Mouse (Mus musculus): ENCODE data around the gene Pkp1.

The Pkp1 gene

GRCm38 (mm10) chr1:135918644-135919407 is at the start of gene Pkp1:
Gene Pkp1, minus strand, starts transcription at chr1:135919207.
- Histone ChIP-seq H3K36me3 (ENCODE audit: control insufficient read depth, insufficient read depth, low read length, poor library complexity, severe bottlenecking) (no peaks in the 10 kb centered on the region), H3K27me3 (ENCODE audit: control insufficient read depth, insufficient read depth, low read length, poor library complexity, severe bottlenecking) (no peaks in the 10 kb centered on the region)
- DNase-seq (ENCODE audit: low read depth, low spot score), result no peak

- no peak for DNase-seq (ENCODE audit: low read depth, low spot score)
- Histone ChIP-seq H3K36me3 (ENCODE audit: control insufficient read depth, insufficient read depth, low read length, poor library complexity, severe bottlenecking) (no peaks in the 10 kb centered on the region), H3K27me3 (ENCODE audit: control insufficient read depth, insufficient read depth, low read length, poor library complexity, severe bottlenecking) (no peaks in the 10 kb centered on the region)
Measured at GRCm38 (mm10) chr1:135967739-135968138, 48.7 kb upstream of the Pkp1 start.

DNA sequence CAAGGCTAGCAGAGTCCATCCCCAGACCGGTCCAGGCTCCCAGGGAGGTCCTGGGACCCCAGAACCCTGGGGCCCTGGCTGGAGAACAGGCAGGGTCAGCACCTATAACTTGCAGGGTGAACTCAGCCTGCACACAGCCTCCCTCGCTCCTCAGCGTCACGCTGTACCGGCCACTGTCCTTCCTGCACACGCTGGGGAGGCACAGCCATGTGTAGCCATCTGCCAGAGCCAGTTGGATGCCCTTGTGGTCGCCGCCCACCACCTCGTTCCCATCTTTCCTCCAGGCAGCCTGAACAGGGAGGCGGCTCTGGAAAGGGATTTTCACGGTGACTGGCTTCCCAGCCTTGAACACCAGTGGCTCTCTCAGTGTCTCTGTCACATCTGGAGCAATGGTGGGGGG is 45.6 kb upstream of the Pkp1 start:
- Histone ChIP-seq H3K36me3 (ENCODE audit: control insufficient read depth, insufficient read depth, low read length, poor library complexity, severe bottlenecking) (no peaks in the 10 kb centered on the region), H3K27me3 (ENCODE audit: control insufficient read depth, insufficient read depth, low read length, poor library complexity, severe bottlenecking) (no peaks in the 10 kb centered on the region)
- no peak for DNase-seq (ENCODE audit: low read depth, low spot score)

GRCm38 (mm10) chr1:135963177-135963576 is 44.2 kb upstream of the Pkp1 start:
- no peak for DNase-seq (ENCODE audit: low read depth, low spot score)
- no peaks in the 10 kb centered on the region for H3K36me3 ChIP-seq (ENCODE audit: control insufficient read depth, insufficient read depth, low read length, poor library complexity, severe bottlenecking)
- no peaks in the 10 kb centered on the region for H3K27me3 ChIP-seq (ENCODE audit: control insufficient read depth, insufficient read depth, low read length, poor library complexity, severe bottlenecking)

- DNase-seq (ENCODE audit: low read depth, low spot score), result peak; percentile 62
- H3K36me3 ChIP-seq (ENCODE audit: control insufficient read depth, insufficient read depth, low read length, poor library complexity, severe bottlenecking), result no peaks in the 10 kb centered on the region
Measured at GRCm38 (mm10) chr1:135958483-135958882, 39.5 kb upstream of the Pkp1 start.

DNA sequence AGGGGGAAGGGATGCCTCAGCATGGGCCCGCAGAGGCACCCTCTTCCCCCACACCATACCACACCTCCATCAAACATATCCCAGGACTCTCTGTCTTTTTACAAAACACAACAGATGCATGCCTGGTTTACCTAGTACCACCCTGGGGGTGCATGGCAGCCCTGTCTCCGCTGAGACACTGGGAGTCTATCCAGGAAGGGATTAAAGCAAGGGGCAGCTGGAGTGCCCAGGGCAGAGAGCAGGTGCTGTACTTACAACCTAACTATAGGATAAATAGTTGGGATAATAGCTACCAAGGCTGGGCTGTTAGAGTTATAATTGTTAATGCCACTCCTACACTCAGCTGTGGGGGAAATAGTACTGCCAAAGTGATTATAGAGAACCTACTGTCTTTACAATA is 29.9 kb upstream of the Pkp1 start:
- no peak for DNase-seq (ENCODE audit: low read depth, low spot score)
- H3K27me3 ChIP-seq (ENCODE audit: control insufficient read depth, insufficient read depth, low read length, poor library complexity, severe bottlenecking), result no peaks in the 10 kb centered on the region
- H3K36me3 ChIP-seq (ENCODE audit: control insufficient read depth, insufficient read depth, low read length, poor library complexity, severe bottlenecking), result no peaks in the 10 kb centered on the region

More at GRCm38 (mm10) chr1:135958483-135958882, 39.5 kb upstream of the Pkp1 start:
- no peaks in the 10 kb centered on the region for H3K27me3 ChIP-seq (ENCODE audit: control insufficient read depth, insufficient read depth, low read length, poor library complexity, severe bottlenecking)

DNA sequence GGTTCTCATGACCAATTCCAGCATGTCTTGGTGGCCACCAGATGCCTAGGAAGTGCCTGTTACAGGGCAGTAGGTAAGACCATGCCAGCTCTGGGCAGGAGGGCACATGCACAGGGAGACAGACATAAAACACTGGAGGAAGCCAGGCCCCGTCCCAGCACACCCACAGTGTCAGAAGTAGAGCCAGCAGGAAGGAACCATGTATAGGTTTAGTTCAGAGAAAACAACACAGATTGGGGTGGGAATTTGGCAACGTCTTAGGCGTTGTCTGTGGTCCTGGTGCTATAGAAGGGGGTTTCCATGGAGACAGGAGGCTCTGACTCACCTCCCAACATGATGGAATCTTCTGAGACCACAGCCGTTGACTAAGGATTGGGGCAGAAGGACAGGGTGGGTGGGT is 27.2 kb upstream of the Pkp1 start:
- DNase-seq (ENCODE audit: low read depth, low spot score), result no peak
- Histone ChIP-seq H3K36me3 (ENCODE audit: control insufficient read depth, insufficient read depth, low read length, poor library complexity, severe bottlenecking) (no peaks in the 10 kb centered on the region), H3K27me3 (ENCODE audit: control insufficient read depth, insufficient read depth, low read length, poor library complexity, severe bottlenecking) (no peaks in the 10 kb centered on the region)

- Histone ChIP-seq H3K27me3 (ENCODE audit: control insufficient read depth, insufficient read depth, low read length, poor library complexity, severe bottlenecking) (no peaks in the 10 kb centered on the region), H3K36me3 (ENCODE audit: control insufficient read depth, insufficient read depth, low read length, poor library complexity, severe bottlenecking) (no peaks in the 10 kb centered on the region)
- DNase-seq (ENCODE audit: low read depth, low spot score), result peak; percentile 64
Measured at GRCm38 (mm10) chr1:135945711-135946110, 26.7 kb upstream of the Pkp1 start.

- Histone ChIP-seq H3K36me3 (ENCODE audit: control insufficient read depth, insufficient read depth, low read length, poor library complexity, severe bottlenecking) (no peaks in the 10 kb centered on the region), H3K27me3 (ENCODE audit: control insufficient read depth, insufficient read depth, low read length, poor library complexity, severe bottlenecking) (no peaks in the 10 kb centered on the region)
- peak; percentile 60 for DNase-seq (ENCODE audit: low read depth, low spot score)
Measured at GRCm38 (mm10) chr1:135944526-135945259, 25.7 kb upstream of the Pkp1 start.

- no peaks in the 10 kb centered on the region for H3K27me3 ChIP-seq (ENCODE audit: control insufficient read depth, insufficient read depth, low read length, poor library complexity, severe bottlenecking)
- no peak for DNase-seq (ENCODE audit: low read depth, low spot score)
- no peaks in the 10 kb centered on the region for H3K36me3 ChIP-seq (ENCODE audit: control insufficient read depth, insufficient read depth, low read length, poor library complexity, severe bottlenecking)
Measured at GRCm38 (mm10) chr1:135943713-135944112, 24.7 kb upstream of the Pkp1 start.

GRCm38 (mm10) chr1:135942116-135942515 is 23.1 kb upstream of the Pkp1 start:
- Histone ChIP-seq H3K27me3 (ENCODE audit: control insufficient read depth, insufficient read depth, low read length, poor library complexity, severe bottlenecking) (no peaks in the 10 kb centered on the region), H3K36me3 (ENCODE audit: control insufficient read depth, insufficient read depth, low read length, poor library complexity, severe bottlenecking) (no peaks in the 10 kb centered on the region)
- no peak for DNase-seq (ENCODE audit: low read depth, low spot score)

- Histone ChIP-seq H3K36me3 (ENCODE audit: control insufficient read depth, insufficient read depth, low read length, poor library complexity, severe bottlenecking) (no peaks in the 10 kb centered on the region), H3K27me3 (ENCODE audit: control insufficient read depth, insufficient read depth, low read length, poor library complexity, severe bottlenecking) (no peaks in the 10 kb centered on the region)
- DNase-seq (ENCODE audit: low read depth, low spot score), result no peak
Measured at GRCm38 (mm10) chr1:135941259-135942006, 22.4 kb upstream of the Pkp1 start.

GRCm38 (mm10) chr1:135936091-135936490 is 17.1 kb upstream of the Pkp1 start:
- no peaks in the 10 kb centered on the region; the same call in 1 of the 2 replicates for H3K27me3 ChIP-seq (ENCODE audit: control insufficient read depth, insufficient read depth, low read length, poor library complexity, severe bottlenecking)
- H3K36me3 ChIP-seq (ENCODE audit: control insufficient read depth, insufficient read depth, low read length, poor library complexity, severe bottlenecking), result no peaks in the 10 kb centered on the region; the same call in 1 of the 2 replicates
- no peak for DNase-seq (ENCODE audit: low read depth, low spot score)

DNA sequence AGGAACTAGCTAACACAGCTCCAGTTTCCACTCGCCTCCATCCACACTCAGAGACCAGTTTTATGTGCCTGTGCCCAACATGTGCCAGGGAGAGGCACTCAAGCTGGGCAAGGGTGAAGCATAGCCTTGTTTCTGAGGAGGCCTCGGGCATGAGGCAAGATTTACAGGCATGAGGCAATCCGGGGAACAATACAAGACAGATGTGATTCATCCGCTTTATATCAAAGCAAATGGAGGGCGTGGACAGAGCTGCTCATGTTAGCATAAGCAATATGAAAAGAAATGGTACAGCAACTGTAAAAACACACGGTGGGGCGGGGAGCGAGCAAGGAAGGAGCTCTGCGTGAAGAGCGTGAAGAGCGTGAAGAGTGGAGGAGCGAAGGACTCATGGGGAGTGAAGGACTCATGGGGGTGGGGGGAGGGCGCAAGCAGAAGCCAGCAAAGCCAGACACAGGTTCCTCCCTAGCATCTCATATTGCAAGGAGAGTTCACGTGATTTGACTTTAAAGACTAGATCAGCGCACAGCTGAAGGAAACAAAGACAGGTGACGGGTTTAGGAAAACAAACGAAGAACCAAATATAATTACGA is 14.8 kb upstream of the Pkp1 start:
- Histone ChIP-seq H3K36me3 (ENCODE audit: control insufficient read depth, insufficient read depth, low read length, poor library complexity, severe bottlenecking) (no peaks in the 10 kb centered on the region; the same call in 1 of the 2 replicates), H3K27me3 (ENCODE audit: control insufficient read depth, insufficient read depth, low read length, poor library complexity, severe bottlenecking) (no peaks in the 10 kb centered on the region; the same call in 1 of the 2 replicates)
- no peak for DNase-seq (ENCODE audit: low read depth, low spot score)

Measured in splenic B cell, adult 2 months (primary cell).